Comparison of ENCODE assay signal across 7 mouse cellular contexts in the genomic region with DNA sequence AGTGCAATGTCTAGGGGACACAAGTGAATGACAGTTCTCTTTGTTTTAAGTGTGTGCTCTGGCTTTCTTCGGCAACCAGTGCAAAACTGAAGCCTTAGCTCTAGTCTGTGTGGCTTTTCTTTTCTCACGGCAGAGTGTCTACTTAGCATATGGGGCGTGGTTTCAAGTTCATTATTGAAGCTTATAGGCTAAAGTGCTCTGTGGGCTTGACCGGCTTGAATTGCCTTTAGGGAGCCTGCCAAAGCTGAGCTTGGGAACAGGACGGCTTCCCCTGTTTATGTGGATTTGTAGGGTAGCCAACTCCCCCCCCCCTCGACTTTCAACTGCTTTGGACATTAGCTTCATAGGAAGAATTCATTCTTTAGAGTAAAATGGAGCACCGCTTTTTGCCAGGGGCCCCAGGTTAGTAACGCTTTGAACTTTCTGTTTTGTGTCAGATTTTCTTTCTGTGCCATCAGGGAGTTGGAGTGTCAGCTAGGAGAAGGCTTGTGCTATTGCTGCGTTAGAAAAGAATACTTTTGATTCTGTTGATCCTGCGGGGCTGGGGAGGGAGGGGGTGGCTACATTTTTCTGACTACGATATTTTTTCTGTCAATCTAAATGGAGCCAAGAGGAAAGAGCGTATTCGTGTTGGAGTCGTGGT. TPM values are rescaled to one million over a fixed set of nuclear protein-coding genes. Genes with fewer than 3 reads are reported as not detected.
DNase-seq lines count a peak whose midpoint lies in the region; ATAC-seq and TF ChIP-seq lines count a peak whose summit lies in the region.

No protein-coding gene starts in this region.

- H3K27ac ChIP-seq in hindbrain, embryonic 12.5 days, result peak overlapping the region; percentile 44

- no peaks in the 10 kb centered on the region for H3K36me3 ChIP-seq in hindbrain, embryonic 12.5 days

- no peaks in the 10 kb centered on the region for H3K27me3 ChIP-seq in Patski
- no peaks in the 10 kb centered on the region for H3K27me3 ChIP-seq in hindbrain, embryonic 12.5 days

- H3K9ac ChIP-seq in hindbrain, embryonic 12.5 days, result peak overlapping the region; percentile 2; the same call in 1 of the 2 replicates

- peaks cover 11% of the 10 kb centered on the region for H3K4me1 ChIP-seq in hindbrain, embryonic 12.5 days

- H3K4me3 ChIP-seq in hindbrain, embryonic 12.5 days, result peak overlapping the region; percentile 14

- DNase-seq in Patski (ENCODE audit: low read depth, low spot score), result no peak
- DNase-seq in cerebellum, adult 9-10 months, result peak; percentile 15
- DNase-seq in frontal cortex, postnatal 36 days (ENCODE audit: low spot score in 2 of 2), result peak; percentile 14 to 38
- peak; percentile 31 to 84 for DNase-seq in layer of hippocampus, postnatal 14 days (ENCODE audit: low spot score in 2 of 2)
- DNase-seq in lung, postnatal 14 days, result peak; percentile 72
- DNase-seq in ovary, postnatal 36 days (ENCODE audit: low spot score), result peak; percentile 50

- POLR2A ChIA-PET in Patski (lab: Charles Lee), result interaction anchor here (0.6 to 0.7 kb wide), 2 partner anchors 73 to 310 kb away, joined by 3 read pairs; no protein-coding TSS in a partner anchor

- H3K4me2 ChIP-seq in hindbrain, embryonic 12.5 days (replicated peaks), result peak overlapping the region; percentile 41

- CTCF ChIA-PET in Patski (lab: Charles Lee), result interaction anchor here (1.0 to 6.3 kb wide), 12 partner anchors 9 to 511 kb away, joined by 3 to 48 read pairs (median 4); no protein-coding TSS in a partner anchor

- no peaks in the 10 kb centered on the region for H3K9me3 ChIP-seq in hindbrain, embryonic 12.5 days (replicated peaks)

- no peak for TF ChIP-seq CTCF in Patski (IDR thresholded peaks at IDR 0.05)

- ATAC-seq in Patski, result peak; percentile 90
- peak; percentile 96 for ATAC-seq in hindbrain, embryonic 12.5 days (ENCODE audit: low FRiP score)

- in situ Hi-C loops in Patski (cut with MboI; ENCODE audit: low pct_unique_long_range_greater_than_20kb), result no loop called here

- WGBS in hindbrain, embryonic 12.5 days, result 11% methylated on average over 14 of the region's 14 CpGs

RNA-seq across cellular contexts. Expression of a gene that starts 45.6 kb away (rescaled TPM):
- polyA plus RNA-seq in Patski (2021), result 16.1 TPM
- 5.6 and 6.0 TPM in 2 replicates for polyA plus RNA-seq in hindbrain, embryonic 12.5 days (2016; fragmentation: Nextera tagmentation; extraction: Ambion mirVana)
- 10 to 100 TPM; 11.6 to 13.6 TPM for total RNA-seq in layer of hippocampus, postnatal 14 days (2021)
